Mouse (Mus musculus): ENCODE measurements around the gene Fgf8. TPM values are rescaled to one million over a fixed set of nuclear protein-coding genes. Genes with fewer than 3 reads are reported as not detected.

Gene Fgf8
- not detected for total RNA-seq (2022)

- no peak for DNase-seq (ENCODE audit: low spot score in 2 of 2)
Observed at GRCm38 (mm10) chr19:45742218-45742983, at the start of gene Fgf8. Gene Fgf8 (minus strand): TSS chr19:45742915.

GRCm38 (mm10) chr19:45792404-45792803 is 49.7 kb upstream of the Fgf8 start:
- no peak for DNase-seq (ENCODE audit: low spot score in 2 of 2)

- DNase-seq (ENCODE audit: low spot score in 2 of 2) = no peak
Observed at GRCm38 (mm10) chr19:45789888-45790874, 47.5 kb upstream of the Fgf8 start.

GRCm38 (mm10) chr19:45789365-45789764 is 46.6 kb upstream of the Fgf8 start:
- DNase-seq (ENCODE audit: low spot score in 2 of 2) = no peak

- DNase-seq (ENCODE audit: low spot score in 2 of 2) = no peak
Observed at GRCm38 (mm10) chr19:45788337-45788736, 45.6 kb upstream of the Fgf8 start.

GRCm38 (mm10) chr19:45787450-45787849 is 44.7 kb upstream of the Fgf8 start:
- DNase-seq (ENCODE audit: low spot score in 2 of 2) = no peak

GRCm38 (mm10) chr19:45785470-45785869 is 42.8 kb upstream of the Fgf8 start:
- DNase-seq (ENCODE audit: low spot score in 2 of 2) = no peak

GRCm38 (mm10) chr19:45783933-45784576 is 41.3 kb upstream of the Fgf8 start:
- no peak for DNase-seq (ENCODE audit: low spot score in 2 of 2)

- peak; percentile 98 to 99 for DNase-seq (ENCODE audit: low spot score in 2 of 2)
Observed at GRCm38 (mm10) chr19:45783181-45783932, 40.6 kb upstream of the Fgf8 start, which contains the start of gene Mgea5. Gene Mgea5 (minus strand): TSS chr19:45783837.

GRCm38 (mm10) chr19:45782315-45783001 is 39.7 kb upstream of the Fgf8 start:
- DNase-seq (ENCODE audit: low spot score in 2 of 2) = peak; percentile 38 to 46

GRCm38 (mm10) chr19:45781676-45782075 is 39.0 kb upstream of the Fgf8 start:
- DNase-seq (ENCODE audit: low spot score in 2 of 2) = no peak

GRCm38 (mm10) chr19:45780350-45780915 is 37.7 kb upstream of the Fgf8 start:
- DNase-seq (ENCODE audit: low spot score in 2 of 2) = no peak

- no peak for DNase-seq (ENCODE audit: low spot score in 2 of 2)
Observed at GRCm38 (mm10) chr19:45775486-45775885, 32.8 kb upstream of the Fgf8 start.

- DNase-seq (ENCODE audit: low spot score in 2 of 2) = no peak
Observed at GRCm38 (mm10) chr19:45771501-45771900, 28.8 kb upstream of the Fgf8 start.

GRCm38 (mm10) chr19:45760810-45761209 is 18.1 kb upstream of the Fgf8 start:
- DNase-seq (ENCODE audit: low spot score in 2 of 2) = no peak

GRCm38 (mm10) chr19:45758671-45759070 is 16.0 kb upstream of the Fgf8 start:
- DNase-seq (ENCODE audit: low spot score in 2 of 2) = no peak

- DNase-seq (ENCODE audit: low spot score in 2 of 2) = no peak
Observed at GRCm38 (mm10) chr19:45753551-45753950, 10.8 kb upstream of the Fgf8 start.

- DNase-seq (ENCODE audit: low spot score in 2 of 2) = no peak
Observed at GRCm38 (mm10) chr19:45751881-45752280, 9.2 kb upstream of the Fgf8 start.

- peak; percentile 34 to 57 for DNase-seq (ENCODE audit: low spot score in 2 of 2)
Observed at GRCm38 (mm10) chr19:45749243-45750043, 6.7 kb upstream of the Fgf8 start, which contains the start of gene Npm3. Gene Npm3 (minus strand): TSS chr19:45749591.

Measured in layer of hippocampus, adult 8-10 months (tissue).